Mouse (Mus musculus) ES-E14 (cell line): ENCODE results near the gene Pgrmc1.

Source experiments
- MAFK ChIP-seq: IDR thresholded peaks from 2 replicates; pipeline ENCODE4 v1.6.1; 2014; ENCODE audit warnings: mild to moderate bottlenecking, low read depth, low read length, inconsistent platforms; ENCODE audit not compliant: insufficient read depth
- ZC3H11A ChIP-seq: IDR thresholded peaks from 2 replicates; pipeline ENCODE4 v1.6.1; 2012; ENCODE audit warnings: low read depth, mild to moderate bottlenecking, inconsistent platforms, low read length, borderline replicate concordance

DNA sequence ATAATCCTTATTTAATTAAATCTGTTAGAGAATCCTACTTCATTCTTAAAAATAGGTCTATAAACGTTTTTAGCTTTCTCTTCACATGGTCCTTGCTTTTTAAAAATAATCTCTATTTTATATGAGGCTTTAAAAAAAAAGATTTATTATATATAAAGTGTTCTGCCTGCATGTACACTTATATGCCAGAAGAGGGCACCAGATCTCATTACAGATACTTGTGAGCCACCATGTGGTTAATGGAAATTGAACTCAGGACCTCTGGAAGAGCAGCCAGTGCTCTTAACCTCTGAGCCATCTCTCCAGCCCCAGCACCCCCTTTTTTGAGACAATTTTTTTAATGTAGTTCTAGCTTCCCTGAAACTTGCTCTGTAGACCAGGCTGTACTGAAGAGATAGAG, 32.8 kb downstream of the Pgrmc1 start:
- TF ChIP-seq MAFK (no peak), ZC3H11A (no peak)
